Mouse (Mus musculus): ENCODE results near the gene Chchd3. TPM values are rescaled to one million over a fixed set of nuclear protein-coding genes. Genes with fewer than 3 reads are reported as not detected.
A peak's percentile ranks its signal among the peaks of the same experiment; 100 is the strongest.

Chchd3 gene
- polyA plus RNA-seq, 1 experiment from 2014 or later: 125 TPM

DNA sequence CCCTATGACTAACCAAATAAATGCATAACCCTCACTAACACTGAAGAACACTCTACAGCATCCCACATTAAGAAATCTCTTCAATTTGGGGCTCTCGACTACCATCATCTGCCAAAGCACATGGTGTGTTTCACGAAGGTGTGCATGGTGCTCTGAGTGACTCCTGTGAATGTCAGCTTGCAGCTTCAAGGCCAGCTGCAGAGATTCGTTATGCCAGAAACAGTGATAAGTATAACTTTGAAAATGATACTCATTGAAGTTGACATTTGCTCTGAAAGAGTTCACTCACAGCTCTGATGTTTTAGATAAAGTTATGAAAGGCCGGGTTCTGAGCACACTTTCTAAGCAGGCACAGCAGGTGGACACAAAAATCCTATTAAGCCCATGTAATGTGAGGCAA is 3.7 kb downstream of the Chchd3 start:
- Histone ChIP-seq H3K4me2 (ENCODE audit: low read length) (no peak overlapping the region), H3K36me3 (ENCODE audit: control insufficient read depth, insufficient read depth, low read length) (peaks cover 14% of the 10 kb centered on the region), H3K27me3 (replicated peaks; ENCODE audit: control insufficient read depth, insufficient read depth, low read length) (no peaks in the 10 kb centered on the region), H3K9me3 (ENCODE audit: control insufficient read depth, low read length) (no peaks in the 10 kb centered on the region), H3K27ac (ENCODE audit: low read depth) (no peak overlapping the region), H3K4me3 (ENCODE audit: low read depth, low read length) (no peak overlapping the region), H3K4me1 (replicated peaks; ENCODE audit: control insufficient read depth, insufficient read depth, low read length) (peaks cover 13% of the 10 kb centered on the region), H3K9ac (ENCODE audit: low read length) (no peak overlapping the region)
- 87% methylated on average over 4 of the region's 4 CpGs for WGBS
- no peak for DNase-seq (ENCODE audit: low spot score)
- no peak for ATAC-seq (replicated peaks; ENCODE audit: low FRiP score, low TSS enrichment, low read depth)

DNA sequence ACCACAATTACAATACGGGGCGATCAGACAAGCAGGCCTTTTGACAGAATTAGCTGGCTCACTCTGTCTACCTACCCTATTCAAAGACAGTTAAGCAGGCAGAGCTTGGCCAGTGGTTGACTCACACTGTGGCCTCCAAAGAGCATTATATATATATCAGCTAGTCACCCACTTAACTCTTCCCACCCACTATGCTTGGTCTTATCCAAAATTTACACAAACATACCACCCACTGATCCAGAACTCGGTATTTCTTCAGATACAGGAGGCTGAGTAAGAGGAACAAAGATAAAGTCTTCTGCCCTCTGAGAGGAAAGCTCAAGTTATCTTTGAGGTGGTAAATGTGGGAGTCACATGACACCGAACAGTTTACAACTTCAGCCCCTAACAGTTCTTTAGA is 4.4 kb downstream of the Chchd3 start:
- peaks cover 13% of the 10 kb centered on the region for H3K4me1 ChIP-seq (replicated peaks; ENCODE audit: control insufficient read depth, insufficient read depth, low read length)
- H3K4me3 ChIP-seq (ENCODE audit: low read depth, low read length): no peak overlapping the region
- H3K9ac ChIP-seq (ENCODE audit: low read length): no peak overlapping the region
- no peak for ATAC-seq (replicated peaks; ENCODE audit: low FRiP score, low TSS enrichment, low read depth)
- 82% methylated on average over 4 of the region's 4 CpGs for WGBS
- H3K27ac ChIP-seq (ENCODE audit: low read depth): no peak overlapping the region
- H3K4me2 ChIP-seq (ENCODE audit: low read length): no peak overlapping the region
- H3K36me3 ChIP-seq (ENCODE audit: control insufficient read depth, insufficient read depth, low read length): peaks cover 14% of the 10 kb centered on the region
- H3K27me3 ChIP-seq (replicated peaks; ENCODE audit: control insufficient read depth, insufficient read depth, low read length): no peaks in the 10 kb centered on the region
- no peaks in the 10 kb centered on the region for H3K9me3 ChIP-seq (ENCODE audit: control insufficient read depth, low read length)
- DNase-seq (ENCODE audit: low spot score): no peak

DNA sequence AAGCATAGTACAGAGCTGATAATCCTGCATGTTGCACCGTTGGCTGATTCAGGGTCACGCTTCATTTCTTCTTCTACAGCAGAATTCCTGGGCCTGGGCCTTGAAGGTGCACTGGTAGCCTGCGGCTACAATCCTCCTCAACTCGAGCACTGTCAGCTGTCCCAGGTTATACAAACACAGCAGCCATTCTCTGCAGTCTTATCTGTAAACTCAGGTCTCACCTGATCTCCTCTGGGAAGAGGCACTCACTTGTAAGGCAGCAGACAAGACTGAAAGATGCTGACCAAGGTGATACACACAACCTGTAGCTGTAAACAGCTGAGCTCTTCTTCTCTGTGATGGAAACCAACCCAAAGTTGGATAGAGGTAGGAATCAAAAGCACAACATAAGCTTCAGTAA is 5.1 kb downstream of the Chchd3 start:
- H3K9me3 ChIP-seq (ENCODE audit: control insufficient read depth, low read length): no peaks in the 10 kb centered on the region
- H3K27ac ChIP-seq (ENCODE audit: low read depth): no peak overlapping the region

DNA sequence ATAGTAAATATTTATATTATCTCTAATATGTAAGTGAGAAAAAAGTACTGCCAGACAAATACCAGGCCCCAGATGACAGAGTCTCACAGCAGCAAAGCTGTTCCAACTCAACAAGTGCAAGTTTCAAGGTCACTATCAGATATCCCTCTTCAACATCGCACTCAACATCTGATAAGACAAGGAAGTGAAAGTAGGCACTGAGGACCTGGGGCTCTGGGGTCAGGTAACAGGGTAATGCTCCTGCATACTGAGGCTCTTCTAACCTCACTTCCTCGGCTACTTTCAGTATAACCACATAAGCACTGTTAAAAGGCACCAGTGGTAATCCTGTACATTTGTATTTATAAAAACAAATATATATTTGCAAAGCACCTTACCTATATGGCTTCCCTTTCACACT is 8.4 kb downstream of the Chchd3 start:
- Histone ChIP-seq H3K27ac (ENCODE audit: low read depth) (no peak overlapping the region), H3K4me1 (replicated peaks; ENCODE audit: control insufficient read depth, insufficient read depth, low read length) (peaks cover 9% of the 10 kb centered on the region), H3K36me3 (ENCODE audit: control insufficient read depth, insufficient read depth, low read length) (peaks cover 22% of the 10 kb centered on the region), H3K27me3 (replicated peaks; ENCODE audit: control insufficient read depth, insufficient read depth, low read length) (no peaks in the 10 kb centered on the region), H3K4me2 (ENCODE audit: low read length) (no peak overlapping the region), H3K4me3 (ENCODE audit: low read depth, low read length) (no peak overlapping the region), H3K9me3 (ENCODE audit: control insufficient read depth, low read length) (no peaks in the 10 kb centered on the region), H3K9ac (ENCODE audit: low read length) (no peak overlapping the region)
- ATAC-seq (replicated peaks; ENCODE audit: low FRiP score, low TSS enrichment, low read depth) (no peak), DNase-seq (ENCODE audit: low spot score) (peak; percentile 52)
- 16% methylated on average over 2 of the region's 2 CpGs for WGBS

More for the DNA sequence above, 5.1 kb downstream of the Chchd3 start:
- H3K4me1 ChIP-seq (replicated peaks; ENCODE audit: control insufficient read depth, insufficient read depth, low read length): peaks cover 13% of the 10 kb centered on the region
- no peak overlapping the region for H3K4me3 ChIP-seq (ENCODE audit: low read depth, low read length)
- DNase-seq (ENCODE audit: low spot score) (no peak), ATAC-seq (replicated peaks; ENCODE audit: low FRiP score, low TSS enrichment, low read depth) (no peak)
- H3K27me3 ChIP-seq (replicated peaks; ENCODE audit: control insufficient read depth, insufficient read depth, low read length): no peaks in the 10 kb centered on the region
- H3K4me2 ChIP-seq (ENCODE audit: low read length): no peak overlapping the region
- WGBS: 84% methylated on average over 4 of the region's 4 CpGs
- H3K9ac ChIP-seq (ENCODE audit: low read length): no peak overlapping the region
- peaks cover 14% of the 10 kb centered on the region for H3K36me3 ChIP-seq (ENCODE audit: control insufficient read depth, insufficient read depth, low read length)

DNA sequence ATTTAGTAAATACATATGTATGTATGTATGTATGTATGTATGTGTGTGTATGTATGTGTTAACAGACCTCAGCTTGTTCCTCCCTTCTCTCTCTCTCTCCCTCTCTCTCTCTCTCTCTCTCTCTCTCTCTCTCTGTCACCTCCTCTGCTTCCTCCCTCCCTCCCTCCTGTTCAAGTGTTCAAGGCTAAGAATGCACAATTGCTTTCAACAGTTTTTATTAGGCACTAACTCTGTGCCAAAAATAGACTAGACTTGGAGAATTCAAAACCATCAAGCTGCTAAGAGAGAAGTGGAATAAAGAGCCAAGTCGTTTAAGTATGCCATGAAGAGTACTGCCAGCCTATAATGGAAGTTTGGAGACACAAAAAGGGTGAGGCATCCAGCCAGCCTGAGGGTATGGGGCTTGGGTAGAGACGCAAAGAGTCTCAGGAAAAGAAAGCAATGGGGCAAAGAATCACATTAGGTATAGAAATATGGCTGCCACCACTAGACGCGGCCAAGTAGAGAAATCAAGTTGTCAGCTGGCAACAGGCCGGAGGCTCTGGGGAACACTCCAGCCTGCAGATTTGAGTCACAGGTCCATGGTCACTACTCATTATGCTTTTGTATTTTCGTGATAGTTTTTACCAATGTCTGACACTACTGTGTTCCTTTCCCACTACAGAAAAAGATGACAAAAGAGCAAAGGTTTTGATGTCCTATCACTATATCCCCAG is 10.2 kb downstream of the Chchd3 start:
- Histone ChIP-seq H3K27ac (ENCODE audit: low read depth) (no peak overlapping the region), H3K4me1 (replicated peaks; ENCODE audit: control insufficient read depth, insufficient read depth, low read length) (peaks cover 9% of the 10 kb centered on the region), H3K9me3 (ENCODE audit: control insufficient read depth, low read length) (no peaks in the 10 kb centered on the region), H3K27me3 (replicated peaks; ENCODE audit: control insufficient read depth, insufficient read depth, low read length) (no peaks in the 10 kb centered on the region), H3K36me3 (ENCODE audit: control insufficient read depth, insufficient read depth, low read length) (peaks cover 18% of the 10 kb centered on the region), H3K9ac (ENCODE audit: low read length) (no peak overlapping the region), H3K4me2 (ENCODE audit: low read length) (no peak overlapping the region), H3K4me3 (ENCODE audit: low read depth, low read length) (no peak overlapping the region)
- DNase-seq (ENCODE audit: low spot score): no peak
- ATAC-seq (replicated peaks; ENCODE audit: low FRiP score, low TSS enrichment, low read depth): no peak
- WGBS: 89% methylated on average over 6 of the region's 6 CpGs

DNA sequence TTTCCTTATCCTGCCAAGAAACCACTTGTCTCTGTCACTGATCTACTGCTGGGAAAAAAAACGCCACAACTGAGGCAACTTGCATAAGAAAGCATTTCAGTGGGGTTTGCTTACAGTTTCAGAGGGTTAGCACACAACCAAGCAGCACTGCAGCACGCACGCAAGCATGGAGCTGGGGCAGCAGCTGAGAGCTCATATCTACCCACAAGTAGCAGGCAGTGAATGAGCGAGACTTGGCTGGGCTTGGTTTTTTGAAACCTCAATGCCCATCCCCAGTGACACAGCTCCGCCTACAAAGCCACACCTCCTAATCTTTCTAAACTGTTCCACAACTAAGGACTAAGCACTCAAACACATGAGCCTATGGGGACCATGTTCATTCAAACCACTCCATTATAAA is 16.6 kb downstream of the Chchd3 start:
- 90% methylated on average over 5 of the region's 5 CpGs for WGBS
- no peak overlapping the region for H3K4me3 ChIP-seq (ENCODE audit: low read depth, low read length)
- no peaks in the 10 kb centered on the region for H3K9me3 ChIP-seq (ENCODE audit: control insufficient read depth, low read length)
- no peak overlapping the region for H3K27ac ChIP-seq (ENCODE audit: low read depth)
- DNase-seq (ENCODE audit: low spot score) (no peak), ATAC-seq (replicated peaks; ENCODE audit: low FRiP score, low TSS enrichment, low read depth) (no peak)
- no peaks in the 10 kb centered on the region for H3K4me1 ChIP-seq (replicated peaks; ENCODE audit: control insufficient read depth, insufficient read depth, low read length)
- no peak overlapping the region for H3K9ac ChIP-seq (ENCODE audit: low read length)
- H3K36me3 ChIP-seq (ENCODE audit: control insufficient read depth, insufficient read depth, low read length): peaks cover 11% of the 10 kb centered on the region
- no peak overlapping the region for H3K4me2 ChIP-seq (ENCODE audit: low read length)
- H3K27me3 ChIP-seq (replicated peaks; ENCODE audit: control insufficient read depth, insufficient read depth, low read length): no peaks in the 10 kb centered on the region

DNA sequence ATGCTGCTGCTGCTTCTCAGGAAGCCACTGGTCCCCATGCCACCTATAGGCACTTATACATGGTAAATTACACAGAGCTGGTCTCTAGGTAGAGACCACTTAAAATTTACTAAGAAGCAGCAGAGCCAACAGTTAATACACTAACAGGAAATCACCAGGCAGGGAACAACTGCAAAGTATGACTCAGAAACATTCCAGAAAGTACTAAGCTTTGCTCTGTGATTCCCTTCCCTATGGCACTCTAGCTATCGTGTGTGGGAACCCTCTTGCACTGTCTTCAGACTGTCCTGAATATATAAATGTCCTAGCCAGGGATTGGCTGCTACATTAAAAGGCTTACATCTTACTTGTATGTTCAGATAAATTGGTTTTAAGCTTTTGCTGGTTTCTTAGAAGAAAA is 17.2 kb downstream of the Chchd3 start:
- H3K4me1 ChIP-seq (replicated peaks; ENCODE audit: control insufficient read depth, insufficient read depth, low read length): no peaks in the 10 kb centered on the region
- no peak for ATAC-seq (replicated peaks; ENCODE audit: low FRiP score, low TSS enrichment, low read depth)
- no peak overlapping the region for H3K4me2 ChIP-seq (ENCODE audit: low read length)
- H3K4me3 ChIP-seq (ENCODE audit: low read depth, low read length): no peak overlapping the region
- no peak for DNase-seq (ENCODE audit: low spot score)
- WGBS: 56% methylated on average over 1 of the region's 1 CpGs
- H3K27me3 ChIP-seq (replicated peaks; ENCODE audit: control insufficient read depth, insufficient read depth, low read length): no peaks in the 10 kb centered on the region
- H3K36me3 ChIP-seq (ENCODE audit: control insufficient read depth, insufficient read depth, low read length): peaks cover 6% of the 10 kb centered on the region; the same call in 1 of the 2 replicates
- no peak overlapping the region for H3K9ac ChIP-seq (ENCODE audit: low read length)
- no peak overlapping the region for H3K27ac ChIP-seq (ENCODE audit: low read depth)
- no peaks in the 10 kb centered on the region for H3K9me3 ChIP-seq (ENCODE audit: control insufficient read depth, low read length)

DNA sequence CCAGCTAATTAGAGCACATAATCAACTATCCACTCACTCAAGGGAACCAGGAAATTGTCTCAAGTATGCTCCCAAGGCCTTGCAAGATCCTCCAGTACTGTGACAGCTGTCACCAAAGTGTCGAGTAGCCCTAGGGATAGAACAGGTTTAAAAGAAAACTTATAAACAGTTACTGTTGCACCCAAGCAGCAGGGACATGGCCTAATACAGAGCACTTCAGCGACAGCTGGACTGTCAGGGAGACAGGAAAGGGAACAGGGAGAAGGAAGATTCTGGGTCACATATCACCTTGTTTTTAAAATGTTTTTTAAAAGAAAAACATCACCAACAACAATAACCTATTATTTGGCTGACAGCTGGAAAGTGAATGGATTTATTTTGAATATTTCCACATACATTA is 18.1 kb downstream of the Chchd3 start:
- ATAC-seq (replicated peaks; ENCODE audit: low FRiP score, low TSS enrichment, low read depth) (no peak), DNase-seq (ENCODE audit: low spot score) (no peak)
- no peaks in the 10 kb centered on the region for H3K4me1 ChIP-seq (replicated peaks; ENCODE audit: control insufficient read depth, insufficient read depth, low read length)
- H3K36me3 ChIP-seq (ENCODE audit: control insufficient read depth, insufficient read depth, low read length): peaks cover 9% of the 10 kb centered on the region; the same call in 1 of the 2 replicates
- H3K4me2 ChIP-seq (ENCODE audit: low read length): no peak overlapping the region
- H3K27me3 ChIP-seq (replicated peaks; ENCODE audit: control insufficient read depth, insufficient read depth, low read length): no peaks in the 10 kb centered on the region
- no peaks in the 10 kb centered on the region for H3K9me3 ChIP-seq (ENCODE audit: control insufficient read depth, low read length)
- WGBS: 81% methylated on average over 2 of the region's 2 CpGs
- no peak overlapping the region for H3K4me3 ChIP-seq (ENCODE audit: low read depth, low read length)
- H3K27ac ChIP-seq (ENCODE audit: low read depth): no peak overlapping the region
- no peak overlapping the region for H3K9ac ChIP-seq (ENCODE audit: low read length)

Data from intestine, embryonic 14.5 days (tissue).